Mouse (Mus musculus) olfactory bulb, adult 2 months (tissue): ENCODE data around the gene Pds5a. TPM values are rescaled to one million over a fixed set of nuclear protein-coding genes. Genes with fewer than 3 reads are reported as not detected.

Experiments
- H3K27ac ChIP-seq: fragments of 200-500 bp; 2 replicates; pipeline ENCODE4 v1.5.1; 2012; ENCODE audit warnings: low read depth, low read length; ENCODE audit not compliant: insufficient read depth
- H3K4me1 ChIP-seq: fragments of 200-500 bp; 2 replicates; pipeline ENCODE4 v1.6.1; 2012; ENCODE audit warnings: low read length; ENCODE audit not compliant: control insufficient read depth, insufficient read depth
- H3K4me3 ChIP-seq: fragments of 200-500 bp; 2 replicates; pipeline ENCODE4 v1.5.1; 2012; ENCODE audit warnings: mild to moderate bottlenecking, low read depth, low read length, moderate library complexity; ENCODE audit not compliant: insufficient read depth
- CTCF ChIP-seq: fragments of 200-500 bp; IDR thresholded peaks from 2 replicates; pipeline ENCODE4 v1.5.1; 2012; ENCODE audit warnings: low read depth, mild to moderate bottlenecking, low read length, moderate library complexity; ENCODE audit not compliant: insufficient read depth
- POLR2A ChIP-seq: fragments of 200-500 bp; IDR thresholded peaks from 2 replicates; pipeline ENCODE4 v1.6.1; 2012; ENCODE audit warnings: mild to moderate bottlenecking, low read depth, low read length, moderate library complexity; ENCODE audit not compliant: insufficient read depth
- WGBS: fragments of 180-500 bp; shearing (Covaris S2); methylation state at CpG from one replicate; pipeline ENCODE4 v1.1.7; 2018; 5-methylcytosine and 5-hydroxymethylcytosine counted together
- polyA plus RNA-seq: library from polyadenylated mRNA; stranded (reverse); fragments of >200 nt; gene quantifications from 2 replicates; pipeline ENCODE4 v1.2.4, GENCODE M21; 2012; ENCODE audit warnings: low replicate concordance; ENCODE audit not compliant: missing spikeins, insufficient read depth, insufficient read length

The Pds5a gene
- polyA plus RNA-seq, 1 experiment, result not detected

DNA sequence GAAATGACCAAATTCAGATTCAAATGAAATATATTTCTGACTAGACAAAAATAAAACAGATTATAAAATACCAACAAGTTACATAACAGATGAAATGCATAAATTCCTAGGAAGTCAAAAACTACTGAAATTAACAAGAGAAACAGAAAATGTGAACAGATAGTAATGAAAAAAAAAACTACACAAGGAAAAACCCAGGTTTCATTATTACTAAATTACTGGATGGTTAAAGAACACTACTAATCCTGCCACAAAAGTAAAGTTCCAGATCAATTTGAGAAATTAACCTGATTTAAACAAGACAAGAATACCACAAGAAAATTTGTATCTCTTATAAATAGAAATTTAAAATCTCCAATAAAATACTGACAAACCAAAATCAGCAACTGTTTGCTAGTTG, 25.9 kb downstream of the Pds5a start:
- TF ChIP-seq CTCF (no peak), POLR2A (no peak)
- Histone ChIP-seq H3K4me1 (no peaks in the 10 kb centered on the region), H3K27ac (no peak overlapping the region), H3K4me3 (no peak overlapping the region)

GRCm38 (mm10) chr5:65667644-65668043, 30.4 kb downstream of the Pds5a start:
- Histone ChIP-seq H3K4me3 (no peak overlapping the region), H3K4me1 (no peaks in the 10 kb centered on the region), H3K27ac (no peak overlapping the region)
- no peak for TF ChIP-seq CTCF
- TF ChIP-seq POLR2A, result no peak
- WGBS, result 91% methylated on average over 3 of the region's 3 CpGs

DNA sequence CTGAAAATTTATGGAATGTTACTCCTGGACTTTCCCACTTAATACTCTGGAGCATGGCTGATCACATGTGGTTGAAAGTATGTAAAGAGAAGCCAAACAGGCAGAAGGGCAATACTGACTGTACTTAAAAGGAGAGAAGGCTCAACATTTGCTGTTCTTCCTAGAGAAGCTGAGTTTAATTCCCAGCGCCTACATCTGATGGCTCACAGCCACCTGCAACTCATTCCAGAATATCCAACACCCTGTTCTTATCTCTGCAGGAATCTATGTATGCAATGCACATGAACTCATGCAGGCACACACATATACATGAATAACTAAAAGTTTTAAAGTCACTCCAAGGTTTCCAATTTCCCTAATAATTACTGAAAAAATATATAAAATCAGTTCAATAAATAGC, 32.7 kb downstream of the Pds5a start:
- 49% methylated on average over 1 of the region's 1 CpGs for WGBS
- TF ChIP-seq CTCF, result no peak
- TF ChIP-seq POLR2A, result no peak
- Histone ChIP-seq H3K4me3 (no peak overlapping the region), H3K27ac (no peak overlapping the region), H3K4me1 (no peaks in the 10 kb centered on the region)

DNA sequence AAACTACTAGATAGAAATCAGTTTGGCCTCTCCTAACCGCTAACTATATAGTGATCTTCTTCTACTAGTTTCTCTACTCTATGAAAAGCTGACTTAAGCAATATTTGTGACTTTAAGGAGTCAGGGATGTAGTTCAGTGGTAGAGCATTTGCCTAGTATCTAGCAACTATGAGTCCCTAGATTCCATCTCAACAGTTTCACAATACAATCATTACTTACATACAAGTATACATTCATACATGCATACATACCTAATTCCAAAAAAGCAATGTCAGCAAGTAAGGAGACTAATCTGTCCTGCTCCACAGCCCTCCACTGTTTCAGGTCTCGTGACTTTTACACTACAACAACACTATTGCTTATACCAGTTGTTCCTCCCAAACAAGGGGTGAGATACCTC, 36.1 kb downstream of the Pds5a start:
- TF ChIP-seq POLR2A (no peak), CTCF (no peak)
- Histone ChIP-seq H3K27ac (no peak overlapping the region), H3K4me3 (no peak overlapping the region), H3K4me1 (no peaks in the 10 kb centered on the region)
- 94% methylated on average over 2 of the region's 2 CpGs for WGBS

DNA sequence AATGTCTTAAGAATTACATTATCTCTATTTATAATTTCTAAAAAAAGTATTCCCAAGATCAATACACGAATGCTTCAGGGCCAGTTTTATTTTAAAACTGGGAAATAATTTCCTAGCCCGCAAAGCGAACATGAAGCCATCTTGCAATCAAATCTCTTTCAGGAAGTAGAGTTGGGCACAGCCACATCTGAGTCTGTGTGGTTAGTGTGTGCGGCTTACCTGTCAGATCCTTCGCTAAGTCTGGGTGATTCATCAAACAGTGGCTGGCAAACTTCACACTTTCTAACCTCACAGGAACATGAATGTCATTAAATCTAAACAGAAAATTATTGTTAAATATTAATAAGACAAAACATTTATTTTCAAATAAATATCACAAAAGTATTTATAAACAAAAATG, 44.3 kb downstream of the Pds5a start:
- 96% methylated on average over 5 of the region's 5 CpGs for WGBS
- TF ChIP-seq POLR2A (no peak), CTCF (no peak)
- Histone ChIP-seq H3K4me3 (no peak overlapping the region), H3K27ac (no peak overlapping the region), H3K4me1 (no peaks in the 10 kb centered on the region)

DNA sequence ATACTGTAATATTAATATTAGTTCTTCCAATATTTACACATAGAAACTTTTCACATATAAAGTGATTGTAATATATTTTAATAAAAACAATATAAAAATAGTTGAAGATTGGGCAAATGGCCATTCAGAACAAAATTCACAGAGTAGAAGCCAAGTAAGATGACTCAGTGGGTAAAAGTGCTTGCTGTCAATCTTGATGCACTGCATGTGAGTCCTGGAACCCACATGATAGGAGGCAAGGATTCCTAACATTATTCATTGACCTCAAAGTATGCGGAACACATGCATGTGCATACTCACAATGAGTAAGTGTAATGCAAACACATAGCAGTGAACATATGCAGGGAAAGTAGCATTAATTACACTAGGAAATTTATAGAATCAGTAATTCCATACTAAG, 59.2 kb downstream of the Pds5a start:
- no peak overlapping the region for H3K27ac ChIP-seq
- H3K4me3 ChIP-seq, result no peak overlapping the region
- WGBS, result 95% methylated on average over 1 of the region's 1 CpGs
- no peaks in the 10 kb centered on the region for H3K4me1 ChIP-seq
- TF ChIP-seq POLR2A (no peak), CTCF (no peak)

GRCm38 (mm10) chr5:65624340-65624739, 73.7 kb downstream of the Pds5a start:
- H3K4me3 ChIP-seq, result no peak overlapping the region
- TF ChIP-seq CTCF (no peak), POLR2A (no peak)
- H3K4me1 ChIP-seq, result no peaks in the 10 kb centered on the region
- no peak overlapping the region for H3K27ac ChIP-seq

DNA sequence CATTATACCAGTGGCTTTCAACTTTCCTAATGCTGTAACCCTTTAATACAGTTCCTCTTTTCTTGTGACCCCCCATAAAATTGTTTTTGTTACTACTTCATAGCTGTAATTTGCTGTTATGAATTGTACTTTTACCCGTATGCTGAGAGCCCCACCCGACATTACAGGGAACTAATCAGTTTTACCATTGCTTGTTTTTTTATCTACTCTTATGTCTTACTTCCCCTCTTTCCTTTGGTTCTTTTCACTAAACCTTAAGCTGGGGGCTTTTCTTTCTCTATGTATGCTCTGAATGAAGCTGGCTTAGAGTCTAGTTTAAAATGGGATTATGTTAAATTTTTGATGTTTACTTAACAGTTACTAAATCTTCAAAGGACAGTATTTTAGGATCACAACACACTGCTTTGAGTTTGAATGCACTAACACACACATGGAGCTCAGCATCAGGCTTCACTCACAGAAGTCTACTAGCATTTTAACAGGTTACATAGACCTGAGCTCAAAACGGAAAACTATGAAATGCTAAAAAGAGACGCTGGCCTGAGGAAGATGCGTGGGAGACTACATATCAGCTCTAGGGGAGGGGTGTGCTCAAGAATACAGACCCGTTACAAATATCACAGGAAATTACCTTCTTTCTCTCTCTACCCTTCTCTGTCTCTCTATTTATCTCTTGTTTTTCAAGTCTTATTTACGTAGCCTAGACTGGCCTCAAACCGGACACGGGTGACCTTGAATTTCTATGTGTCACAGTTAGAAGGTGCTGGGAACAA, 84.7 kb downstream of the Pds5a start:
- 83% methylated on average over 9 of the region's 9 CpGs for WGBS
- no peak overlapping the region for H3K4me3 ChIP-seq
- no peak overlapping the region for H3K27ac ChIP-seq
- no peaks in the 10 kb centered on the region for H3K4me1 ChIP-seq
- TF ChIP-seq CTCF, result no peak

- no peak overlapping the region for H3K4me3 ChIP-seq
- no peaks in the 10 kb centered on the region for H3K4me1 ChIP-seq
- TF ChIP-seq POLR2A (no peak), CTCF (no peak)
- no peak overlapping the region for H3K27ac ChIP-seq
- WGBS, result 88% methylated on average over 4 of the region's 4 CpGs
Measured at GRCm38 (mm10) chr5:65610541-65610940, 87.5 kb downstream of the Pds5a start.

GRCm38 (mm10) chr5:65609769-65610168, 88.3 kb downstream of the Pds5a start:
- H3K4me3 ChIP-seq, result no peak overlapping the region
- no peak overlapping the region for H3K27ac ChIP-seq
- no peaks in the 10 kb centered on the region for H3K4me1 ChIP-seq
- TF ChIP-seq POLR2A (no peak), CTCF (no peak)
- 66% methylated on average over 5 of the region's 5 CpGs for WGBS
